Mouse (Mus musculus) G1E (cell line): ENCODE measurements around the gene Sstr2.

ENCODE experiments used
- CTCF ChIP-seq: IDR thresholded peaks from 2 replicates; pipeline ENCODE4 v1.5.1; 2012; ENCODE audit warnings: low read depth, low read length, inconsistent platforms, mixed read lengths
- GATA1 ChIP-seq: IDR thresholded peaks from 2 replicates; pipeline ENCODE4 v1.6.1; 2012; ENCODE audit warnings: borderline replicate concordance, low read length, inconsistent platforms, mixed read lengths

GRCm38 (mm10) chr11:113651907-113652273 is 32.7 kb downstream of the Sstr2 start:
- TF ChIP-seq CTCF (no peak), GATA1 (no peak)
